Mouse (Mus musculus) C3H10T1/2 (cell line): ENCODE results near the gene Lrrc17. TPM values are rescaled to one million over a fixed set of nuclear protein-coding genes. Genes with fewer than 3 reads are reported as not detected.

Experiments used
- polyA plus RNA-seq, 2 experiments: library from polyadenylated mRNA; unstranded; fragments of >200 nt; fragmentation: generic; extraction: Trizol; gene quantifications; one replicate each; pipeline ENCODE4 v1.2.1; 2012; ENCODE audit warnings: missing spikeins in 2 of 2

Lrrc17 gene
- 10 to 100 TPM in 1 of 2 experiments, under 1 TPM in 1; 0.63 to 50.5 TPM for polyA plus RNA-seq

DNA sequence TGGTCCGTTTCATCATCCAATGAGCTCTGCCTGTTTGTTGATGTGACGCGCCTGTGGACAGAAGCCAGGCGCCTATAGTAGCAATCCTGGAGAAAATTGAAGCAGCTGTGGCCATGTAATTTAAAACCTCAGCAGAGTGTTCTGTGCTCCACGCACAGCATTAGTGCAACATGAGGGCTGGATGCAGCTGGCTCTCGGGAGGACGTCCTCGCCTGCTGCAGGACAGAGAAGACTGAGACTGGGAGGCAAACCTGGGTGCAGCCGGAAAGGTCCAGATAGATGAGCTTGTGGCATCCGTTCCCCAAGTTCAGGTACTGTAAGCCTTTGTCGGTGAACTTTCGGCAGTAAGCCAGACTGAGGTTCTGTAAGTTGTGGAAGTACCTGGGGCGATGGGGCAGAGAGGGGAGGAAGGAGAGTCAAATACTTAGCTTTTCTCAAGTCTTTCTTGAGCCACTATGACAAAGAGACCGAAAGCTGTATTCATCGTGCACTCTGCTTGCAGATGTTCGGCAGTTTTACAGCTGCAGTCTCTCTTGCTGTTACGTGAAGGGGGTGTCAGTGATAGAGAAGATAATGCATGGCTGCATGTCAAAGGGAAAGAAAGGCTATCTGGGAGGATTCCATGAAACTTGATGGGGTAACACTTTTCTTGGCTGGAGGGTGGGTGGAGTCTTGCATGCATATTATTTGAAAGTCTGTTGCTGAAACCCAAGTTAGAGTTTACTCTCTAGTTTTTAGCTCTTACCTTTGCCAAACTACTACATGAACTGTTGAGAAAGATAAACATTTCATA lies at the start of gene Lrrc17:
Gene Lrrc17, plus strand, starts transcription at position 151 of the 793 bp plus-strand sequence.

Other genes with a start within 250 kb of the Lrrc17 start
- gene Fgl2, start 170.9 kb upstream of the Lrrc17 start, polyA plus RNA-seq, result not detected
- under 1 TPM in 1 of 2 experiments, not detected in 1; 0.02 TPM for gene Ccdc146, start 118.9 kb upstream of the Lrrc17 start, polyA plus RNA-seq
- gene Fam185a, start 118.6 kb upstream of the Lrrc17 start, polyA plus RNA-seq, result 1 to 10 TPM in 1 of 2 experiments, under 1 TPM in 1; 0.40 to 2.8 TPM
- under 1 TPM; 0.04 to 0.12 TPM for gene Fbxl13, start 102.1 kb downstream of the Lrrc17 start, polyA plus RNA-seq
- 10 to 100 TPM in 1 of 2 experiments, 1 to 10 TPM in 1; 2.7 to 22.1 TPM for gene Armc10, start 102.3 kb downstream of the Lrrc17 start, polyA plus RNA-seq
- gene Napepld, start 157.8 kb downstream of the Lrrc17 start, polyA plus RNA-seq, result 1 to 10 TPM in 1 of 2 experiments, under 1 TPM in 1; 0.15 to 1.4 TPM
- 10 to 100 TPM; 83.6 to 92.9 TPM for gene Pmpcb, start 193.6 kb downstream of the Lrrc17 start, polyA plus RNA-seq
- 1 to 10 TPM; 3.0 to 7.6 TPM for gene Dnajc2, start 241.7 kb downstream of the Lrrc17 start, polyA plus RNA-seq
- 100 to 1,000 TPM; 128 to 130 TPM for gene Psmc2, start 241.7 kb downstream of the Lrrc17 start, polyA plus RNA-seq